ENCODE assay signal across 15 mouse cellular contexts in the genomic region with DNA sequence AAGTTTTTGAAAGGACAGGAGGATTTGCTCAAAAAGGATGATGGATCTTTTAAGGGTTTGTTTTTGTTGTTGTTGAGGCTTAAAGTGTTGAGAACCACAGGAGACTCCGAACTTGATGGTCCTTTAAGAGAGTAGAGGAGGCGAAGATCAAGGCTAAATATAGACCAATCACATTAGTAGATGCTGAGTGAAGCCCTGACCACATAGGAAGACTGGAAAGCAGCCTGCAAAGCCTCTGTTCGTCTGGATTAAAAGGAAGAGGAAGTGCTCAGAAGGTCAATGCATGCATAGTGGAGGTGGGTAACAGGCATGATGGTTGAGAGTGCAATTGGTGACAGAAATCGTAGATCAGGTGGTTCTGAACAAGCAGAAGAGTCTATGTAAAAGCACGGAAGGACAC. TPM values are rescaled to one million over a fixed set of nuclear protein-coding genes. Genes with fewer than 3 reads are reported as not detected.
DNase-seq lines count a peak whose midpoint lies in the region; ATAC-seq and TF ChIP-seq lines count a peak whose summit lies in the region.
"Had no signal": no experiment of that assay in that cellular context is flagged by ENCODE, and none has a peak within 500 bp of the region (broad histone marks: within the 10 kb centered on the region; RNA-seq: fewer than 3 reads in every experiment).

No protein-coding gene starts in this region.

- 0 out of 2 replicates have a peak overlapping the region, but pooled peaks have one; percentile 3 for H3K4me2 ChIP-seq in forebrain, postnatal 0 days (ENCODE audit: low read depth)
- no peak overlapping the region for H3K4me2 ChIP-seq in forebrain, embryonic 15.5 days (replicated peaks)
- H3K4me2 ChIP-seq in kidney, embryonic 15.5 days = peak overlapping the region; percentile 40; the same call in 1 of the 2 replicates
- H3K4me2 ChIP-seq: limb, embryonic 13.5 days; neural tube, embryonic 12.5 days had no signal

- DNase-seq in forebrain, postnatal 0 days = no peak
- no peak for DNase-seq in kidney, adult 11 months
- peak; percentile 3 for DNase-seq in thymus, adult 2 months
- DNase-seq in thymus, postnatal 0 days (ENCODE audit: low spot score) = no peak
- peak; percentile 33 for DNase-seq in naive thymus-derived CD4-positive, alpha-beta T cell, adult 2 months (ENCODE audit: low read depth)
- DNase-seq in layer of hippocampus, postnatal 36 days = no peak
- DNase-seq: adrenal gland, postnatal 10 days; cerebellum, adult 8-10 months; embryo, embryonic 11 days; midbrain, embryonic 14.5 days had no signal

- TF ChIP-seq CTCF in forebrain, postnatal 0 days (IDR thresholded peaks at IDR 0.05; ENCODE audit: low read depth) = no peak
- TF ChIP-seq CTCF in thymus, adult 2 months (IDR thresholded peaks at IDR 0.05; ENCODE audit: borderline replicate concordance, control insufficient read depth, extremely low read depth, insufficient read depth, low read length, poor library complexity) = no peak

- H3K9me3 ChIP-seq in forebrain, postnatal 0 days (ENCODE audit: low read length) = no peaks in the 10 kb centered on the region
- H3K9me3 ChIP-seq in forebrain, embryonic 15.5 days = no peaks in the 10 kb centered on the region
- H3K9me3 ChIP-seq in kidney, embryonic 15.5 days (replicated peaks) = no peaks in the 10 kb centered on the region
- H3K9me3 ChIP-seq: limb, embryonic 13.5 days; neural tube, embryonic 12.5 days had no signal

- TF ChIP-seq POLR2A in thymus, adult 2 months (IDR thresholded peaks at IDR 0.05; ENCODE audit: control insufficient read depth, extremely low read depth, insufficient read depth, low read length, poor library complexity) = no peak

- no peak overlapping the region for H3K27ac ChIP-seq in forebrain, postnatal 0 days (ENCODE audit: low read depth, low read length)
- H3K27ac ChIP-seq in forebrain, embryonic 15.5 days (replicated peaks) = no peak overlapping the region
- no peak overlapping the region for H3K27ac ChIP-seq in kidney, embryonic 15.5 days
- no peak overlapping the region for H3K27ac ChIP-seq in thymus, adult 2 months (ENCODE audit: control insufficient read depth, insufficient read depth, low read length)
- H3K27ac ChIP-seq: limb, embryonic 13.5 days; neural tube, embryonic 12.5 days had no signal

- H3K9ac ChIP-seq in forebrain, postnatal 0 days = no peak overlapping the region
- H3K9ac ChIP-seq in forebrain, embryonic 15.5 days (replicated peaks) = no peak overlapping the region
- H3K9ac ChIP-seq in kidney, embryonic 15.5 days = no peak overlapping the region
- H3K9ac ChIP-seq: limb, embryonic 13.5 days; neural tube, embryonic 12.5 days had no signal

- ATAC-seq in forebrain, postnatal 0 days = no peak
- no peak for ATAC-seq in forebrain, embryonic 15.5 days (replicated peaks)
- no peak for ATAC-seq in kidney, embryonic 15.5 days (replicated peaks; ENCODE audit: low FRiP score)
- ATAC-seq: forebrain, embryonic 14.5 days had no signal

- H3K27me3 ChIP-seq in forebrain, postnatal 0 days (ENCODE audit: insufficient read depth, low read length) = no peaks in the 10 kb centered on the region
- H3K27me3 ChIP-seq in forebrain, embryonic 15.5 days = no peaks in the 10 kb centered on the region
- H3K27me3 ChIP-seq in kidney, embryonic 15.5 days = peaks cover 9% of the 10 kb centered on the region; the same call in 1 of the 2 replicates
- H3K27me3 ChIP-seq in thymus, adult 2 months (ENCODE audit: control insufficient read depth, insufficient read depth, low read length) = no peaks in the 10 kb centered on the region; the same call in 1 of the 2 replicates

- no peak overlapping the region for H3K4me3 ChIP-seq in forebrain, postnatal 0 days (ENCODE audit: low read depth, low read length)
- no peak overlapping the region for H3K4me3 ChIP-seq in forebrain, embryonic 15.5 days
- H3K4me3 ChIP-seq in kidney, embryonic 15.5 days (replicated peaks) = no peak overlapping the region
- H3K4me3 ChIP-seq in thymus, adult 2 months (ENCODE audit: control insufficient read depth, insufficient read depth, low read length) = no peak overlapping the region
- H3K4me3 ChIP-seq: limb, embryonic 13.5 days; neural tube, embryonic 12.5 days had no signal

- WGBS in forebrain, postnatal 0 days = 60% methylated on average over 5 of the region's 5 CpGs
- 65% methylated on average over 5 of the region's 5 CpGs for WGBS in forebrain, embryonic 15.5 days
- WGBS in kidney, embryonic 15.5 days = 60% methylated on average over 5 of the region's 5 CpGs
- WGBS in thymus, adult 2 months = 4% methylated on average over 5 of the region's 5 CpGs

- H3K36me3 ChIP-seq in forebrain, postnatal 0 days (ENCODE audit: insufficient read depth) = no peaks in the 10 kb centered on the region
- H3K36me3 ChIP-seq in forebrain, embryonic 15.5 days = no peaks in the 10 kb centered on the region
- no peaks in the 10 kb centered on the region for H3K36me3 ChIP-seq in kidney, embryonic 15.5 days
- no peaks in the 10 kb centered on the region for H3K36me3 ChIP-seq in thymus, adult 2 months (ENCODE audit: control insufficient read depth, insufficient read depth, low read length)
- H3K36me3 ChIP-seq: limb, embryonic 13.5 days; neural tube, embryonic 12.5 days had no signal

- H3K4me1 ChIP-seq in forebrain, postnatal 0 days (ENCODE audit: insufficient read depth) = peaks cover 11% of the 10 kb centered on the region; the same call in 1 of the 2 replicates
- H3K4me1 ChIP-seq in forebrain, embryonic 15.5 days = peaks cover 20% of the 10 kb centered on the region
- H3K4me1 ChIP-seq in kidney, embryonic 15.5 days = peaks cover 16% of the 10 kb centered on the region; the same call in 1 of the 2 replicates
- peaks cover 10% of the 10 kb centered on the region for H3K4me1 ChIP-seq in thymus, adult 2 months (replicated peaks; ENCODE audit: control insufficient read depth, insufficient read depth, low read length)

RNA-seq across cellular contexts. Expression of gene Gucy1a1, which starts 4.8 kb away (rescaled TPM):
- total RNA-seq in forebrain, postnatal 0 days (2014; rRNA removed) = 101 and 152 TPM in 2 replicates
- 57.9 and 70.6 TPM in 2 replicates for polyA plus RNA-seq in forebrain, postnatal 0 days (2015; fragmentation: Nextera tagmentation; extraction: Ambion mirVana)
- 42.4 and 51.8 TPM in 2 replicates for polyA plus RNA-seq in forebrain, embryonic 15.5 days (2015; fragmentation: Nextera tagmentation; extraction: Ambion mirVana)
- 63.3 and 65.9 TPM in 2 replicates for polyA plus RNA-seq in kidney, embryonic 15.5 days (2015; fragmentation: Nextera tagmentation; extraction: Ambion mirVana)
- 1.4 and 1.7 TPM in 2 replicates for polyA plus RNA-seq in thymus, adult 2 months (2012; rRNA removed)
- 2.8 and 2.9 TPM in 2 replicates for polyA plus RNA-seq in thymus, postnatal 0 days (2015; fragmentation: Nextera tagmentation; extraction: Ambion mirVana)
- total RNA-seq in layer of hippocampus, postnatal 36 days (2021) = 10 to 100 TPM; 17.1 to 18.1 TPM

Comparison
In these comparisons a context has a peak if more than half of its experiments do, and no peak if none do; other contexts are left out.
1. DNase-seq: peak in thymus, adult 2 months (single experiment) and naive thymus-derived CD4-positive, alpha-beta T cell, adult 2 months (single experiment); none in forebrain, postnatal 0 days (single experiment), kidney, adult 11 months (single experiment), thymus, postnatal 0 days (single experiment) and layer of hippocampus, postnatal 36 days (0 of 2).
2. RNA of gene Gucy1a1, which starts 4.8 kb away (polyA plus RNA-seq): 63.3 to 65.9 TPM in kidney, embryonic 15.5 days, 57.9 to 70.6 TPM in forebrain, postnatal 0 days and 42.4 to 51.8 TPM in forebrain, embryonic 15.5 days; 2.8 to 2.9 TPM in thymus, postnatal 0 days and 1.4 to 1.7 TPM in thymus, adult 2 months; every median in the first group is over 10 times any median in the second.